Mouse (Mus musculus): ENCODE data around the gene Sptlc3.

The Sptlc3 gene

GRCm38 (mm10) chr2:139634506-139634905, 140.8 kb downstream of the Sptlc3 start:
- no peak for DNase-seq (ENCODE audit: extremely low spot score, low read depth, low spot score)

- no peak for DNase-seq (ENCODE audit: extremely low spot score, low read depth, low spot score)
Observed at GRCm38 (mm10) chr2:139637861-139638260, 144.1 kb downstream of the Sptlc3 start.

GRCm38 (mm10) chr2:139641757-139642385, 148.2 kb downstream of the Sptlc3 start:
- DNase-seq (ENCODE audit: extremely low spot score, low read depth, low spot score), result no peak

- DNase-seq (ENCODE audit: extremely low spot score, low read depth, low spot score), result no peak
Observed at GRCm38 (mm10) chr2:139649518-139649917, 155.8 kb downstream of the Sptlc3 start.

GRCm38 (mm10) chr2:139656750-139657149, 163.0 kb downstream of the Sptlc3 start:
- no peak for DNase-seq (ENCODE audit: extremely low spot score, low read depth, low spot score)

- no peak for DNase-seq (ENCODE audit: extremely low spot score, low read depth, low spot score)
Observed at GRCm38 (mm10) chr2:139671838-139672237, 178.1 kb downstream of the Sptlc3 start.

GRCm38 (mm10) chr2:139672371-139672770, 178.7 kb downstream of the Sptlc3 start:
- no peak for DNase-seq (ENCODE audit: extremely low spot score, low read depth, low spot score)

GRCm38 (mm10) chr2:139677065-139677762, 183.5 kb downstream of the Sptlc3 start:
- no peak for DNase-seq (ENCODE audit: extremely low spot score, low read depth, low spot score)

GRCm38 (mm10) chr2:139677809-139678274, 184.1 kb downstream of the Sptlc3 start, which contains the start of gene Ism1:
Gene Ism1, plus strand, starts transcription at chr2:139678178.
- no peak for DNase-seq (ENCODE audit: extremely low spot score, low read depth, low spot score)

GRCm38 (mm10) chr2:139678275-139679140, 184.8 kb downstream of the Sptlc3 start:
- no peak for DNase-seq (ENCODE audit: extremely low spot score, low read depth, low spot score)

- no peak for DNase-seq (ENCODE audit: extremely low spot score, low read depth, low spot score)
Observed at GRCm38 (mm10) chr2:139682540-139682939, 188.8 kb downstream of the Sptlc3 start.
